Mouse (Mus musculus): ENCODE measurements around the gene Vps50. TPM values are rescaled to one million over a fixed set of nuclear protein-coding genes. Genes with fewer than 3 reads are reported as not detected.

The Vps50 gene
- polyA plus RNA-seq, 1 experiment from 2014 or later = 9.4 TPM

Other genes with a start within 250 kb of the Vps50 start
- gene Samd9l, start 98.8 kb upstream of the Vps50 start, polyA plus RNA-seq (2015; fragmentation: Nextera tagmentation; extraction: Ambion mirVana) = 3.0 and 3.5 TPM in 2 replicates
- gene Hepacam2, start 84 bp upstream of the Vps50 start, polyA plus RNA-seq (2015; fragmentation: Nextera tagmentation; extraction: Ambion mirVana) = not detected in 2 replicates